Mouse (Mus musculus): ENCODE measurements around the gene Csrnp3. TPM values are rescaled to one million over a fixed set of nuclear protein-coding genes. Genes with fewer than 3 reads are reported as not detected.

Gene Csrnp3
- polyA plus RNA-seq, 1 experiment from 2014 or later, result 0.05 TPM

- H3K27ac ChIP-seq (replicated peaks), result no peak overlapping the region
- no peaks in the 10 kb centered on the region for H3K36me3 ChIP-seq (replicated peaks)
- H3K4me3 ChIP-seq (replicated peaks), result no peak overlapping the region
- H3K9me3 ChIP-seq (replicated peaks), result no peaks in the 10 kb centered on the region
- H3K9ac ChIP-seq, result no peak overlapping the region
- no peaks in the 10 kb centered on the region for H3K27me3 ChIP-seq
- H3K4me1 ChIP-seq (replicated peaks), result no peaks in the 10 kb centered on the region
- no peak overlapping the region for H3K4me2 ChIP-seq
- 66% methylated on average over 12 of the region's 12 CpGs for WGBS (ENCODE audit: insufficient replicate concordance)
- ATAC-seq (ENCODE audit: insufficient read depth), result no peak
These were observed 25.5 kb downstream of the Csrnp3 start for GRCm38 (mm10) chr2:65870919-65871582.

- Histone ChIP-seq H3K9ac (no peak overlapping the region), H3K27me3 (no peaks in the 10 kb centered on the region; the same call in 1 of the 2 replicates), H3K4me3 (replicated peaks) (no peak overlapping the region), H3K36me3 (replicated peaks) (no peaks in the 10 kb centered on the region), H3K9me3 (replicated peaks) (no peaks in the 10 kb centered on the region), H3K4me1 (replicated peaks) (peaks cover 24% of the 10 kb centered on the region), H3K4me2 (no peak overlapping the region), H3K27ac (replicated peaks) (no peak overlapping the region)
- no peak for ATAC-seq (ENCODE audit: insufficient read depth)
- whole genome bisulfite sequencing (ENCODE audit: insufficient replicate concordance), result 74% methylated on average over 3 of the region's 3 CpGs
These were observed 46.0 kb downstream of the Csrnp3 start for GRCm38 (mm10) chr2:65891590-65891989.

- Histone ChIP-seq H3K9me3 (replicated peaks) (no peaks in the 10 kb centered on the region), H3K9ac (no peak overlapping the region), H3K27me3 (no peaks in the 10 kb centered on the region; the same call in 1 of the 2 replicates), H3K27ac (replicated peaks) (peak overlapping the region; percentile 21), H3K4me2 (peak overlapping the region; percentile 39), H3K4me1 (replicated peaks) (peaks cover 24% of the 10 kb centered on the region), H3K4me3 (replicated peaks) (no peak overlapping the region), H3K36me3 (replicated peaks) (no peaks in the 10 kb centered on the region)
- 25% methylated on average over 8 of the region's 8 CpGs for WGBS (ENCODE audit: insufficient replicate concordance)
- peak; percentile 65 for ATAC-seq (ENCODE audit: insufficient read depth)
These were observed 47.7 kb downstream of the Csrnp3 start for GRCm38 (mm10) chr2:65893241-65893640.

GRCm38 (mm10) chr2:65894299-65894698, 48.7 kb downstream of the Csrnp3 start:
- H3K4me1 ChIP-seq (replicated peaks), result peaks cover 24% of the 10 kb centered on the region
- H3K9me3 ChIP-seq (replicated peaks), result no peaks in the 10 kb centered on the region
- 48% methylated on average over 5 of the region's 5 CpGs for WGBS (ENCODE audit: insufficient replicate concordance)
- no peak overlapping the region for H3K4me3 ChIP-seq (replicated peaks)
- no peak overlapping the region for H3K27ac ChIP-seq (replicated peaks)
- no peaks in the 10 kb centered on the region for H3K36me3 ChIP-seq (replicated peaks)
- H3K9ac ChIP-seq, result no peak overlapping the region
- no peak for ATAC-seq (ENCODE audit: insufficient read depth)
- no peaks in the 10 kb centered on the region; the same call in 1 of the 2 replicates for H3K27me3 ChIP-seq
- no peak overlapping the region for H3K4me2 ChIP-seq

GRCm38 (mm10) chr2:65896542-65896941, 51.0 kb downstream of the Csrnp3 start:
- Histone ChIP-seq H3K27me3 (no peaks in the 10 kb centered on the region; the same call in 1 of the 2 replicates), H3K27ac (replicated peaks) (no peak overlapping the region), H3K9ac (no peak overlapping the region), H3K4me2 (no peak overlapping the region), H3K4me3 (replicated peaks) (no peak overlapping the region), H3K9me3 (replicated peaks) (no peaks in the 10 kb centered on the region), H3K36me3 (replicated peaks) (no peaks in the 10 kb centered on the region), H3K4me1 (replicated peaks) (peaks cover 24% of the 10 kb centered on the region)
- no peak for ATAC-seq (ENCODE audit: insufficient read depth)
- WGBS (ENCODE audit: insufficient replicate concordance), result 41% methylated on average over 5 of the region's 5 CpGs

GRCm38 (mm10) chr2:65897084-65897483, 51.5 kb downstream of the Csrnp3 start:
- Histone ChIP-seq H3K36me3 (replicated peaks) (no peaks in the 10 kb centered on the region), H3K4me3 (replicated peaks) (no peak overlapping the region), H3K9ac (no peak overlapping the region), H3K4me1 (replicated peaks) (peaks cover 20% of the 10 kb centered on the region), H3K27me3 (no peaks in the 10 kb centered on the region; the same call in 1 of the 2 replicates), H3K4me2 (no peak overlapping the region), H3K9me3 (replicated peaks) (no peaks in the 10 kb centered on the region), H3K27ac (replicated peaks) (no peak overlapping the region)
- 60% methylated on average over 4 of the region's 4 CpGs for WGBS (ENCODE audit: insufficient replicate concordance)
- ATAC-seq (ENCODE audit: insufficient read depth), result no peak

- H3K4me2 ChIP-seq, result no peak overlapping the region
- H3K4me3 ChIP-seq (replicated peaks), result no peak overlapping the region
- WGBS (ENCODE audit: insufficient replicate concordance), result 49% methylated on average over 2 of the region's 2 CpGs
- no peaks in the 10 kb centered on the region for H3K36me3 ChIP-seq (replicated peaks)
- H3K9ac ChIP-seq, result no peak overlapping the region
- peaks cover 4% of the 10 kb centered on the region for H3K4me1 ChIP-seq (replicated peaks)
- no peak overlapping the region for H3K27ac ChIP-seq (replicated peaks)
- H3K27me3 ChIP-seq, result no peaks in the 10 kb centered on the region; the same call in 1 of the 2 replicates
- H3K9me3 ChIP-seq (replicated peaks), result no peaks in the 10 kb centered on the region
- no peak for ATAC-seq (ENCODE audit: insufficient read depth)
These were observed 53.9 kb downstream of the Csrnp3 start for GRCm38 (mm10) chr2:65899478-65899877.

- no peaks in the 10 kb centered on the region for H3K36me3 ChIP-seq (replicated peaks)
- no peaks in the 10 kb centered on the region for H3K4me1 ChIP-seq (replicated peaks)
- no peak for ATAC-seq (ENCODE audit: insufficient read depth)
- no peak overlapping the region for H3K4me2 ChIP-seq
- H3K9ac ChIP-seq, result no peak overlapping the region
- WGBS (ENCODE audit: insufficient replicate concordance), result 64% methylated on average over 3 of the region's 3 CpGs
- no peaks in the 10 kb centered on the region for H3K9me3 ChIP-seq (replicated peaks)
- H3K4me3 ChIP-seq (replicated peaks), result no peak overlapping the region
- H3K27me3 ChIP-seq, result 0 out of 2 replicates have a peak, but pooled peaks cover 9% of the 10 kb centered on the region
- no peak overlapping the region for H3K27ac ChIP-seq (replicated peaks)
These were observed 63.0 kb downstream of the Csrnp3 start for GRCm38 (mm10) chr2:65908526-65908925.

GRCm38 (mm10) chr2:65909724-65910521, 64.4 kb downstream of the Csrnp3 start:
- Histone ChIP-seq H3K9ac (no peak overlapping the region), H3K4me2 (no peak overlapping the region), H3K27me3 (0 out of 2 replicates have a peak, but pooled peaks cover 9% of the 10 kb centered on the region), H3K4me1 (replicated peaks) (no peaks in the 10 kb centered on the region), H3K36me3 (replicated peaks) (no peaks in the 10 kb centered on the region), H3K27ac (replicated peaks) (no peak overlapping the region), H3K4me3 (replicated peaks) (no peak overlapping the region), H3K9me3 (replicated peaks) (no peaks in the 10 kb centered on the region)
- 25% methylated on average over 13 of the region's 13 CpGs for WGBS (ENCODE audit: insufficient replicate concordance)
- no peak for ATAC-seq (ENCODE audit: insufficient read depth)

GRCm38 (mm10) chr2:65915994-65916393, 70.4 kb downstream of the Csrnp3 start:
- no peak overlapping the region for H3K9ac ChIP-seq
- no peak overlapping the region for H3K4me3 ChIP-seq (replicated peaks)
- H3K27me3 ChIP-seq, result no peaks in the 10 kb centered on the region
- ATAC-seq (ENCODE audit: insufficient read depth), result no peak
- no peaks in the 10 kb centered on the region for H3K4me1 ChIP-seq (replicated peaks)
- no peak overlapping the region for H3K27ac ChIP-seq (replicated peaks)
- no peaks in the 10 kb centered on the region for H3K9me3 ChIP-seq (replicated peaks)
- H3K36me3 ChIP-seq (replicated peaks), result no peaks in the 10 kb centered on the region
- no peak overlapping the region for H3K4me2 ChIP-seq
- 15% methylated on average over 7 of the region's 7 CpGs for WGBS (ENCODE audit: insufficient replicate concordance)

GRCm38 (mm10) chr2:65920651-65921412, 75.3 kb downstream of the Csrnp3 start:
- no peaks in the 10 kb centered on the region for H3K9me3 ChIP-seq (replicated peaks)
- H3K4me1 ChIP-seq (replicated peaks), result no peaks in the 10 kb centered on the region
- H3K4me2 ChIP-seq, result no peak overlapping the region
- H3K27ac ChIP-seq (replicated peaks), result no peak overlapping the region
- no peak overlapping the region for H3K9ac ChIP-seq
- H3K4me3 ChIP-seq (replicated peaks), result no peak overlapping the region
- WGBS (ENCODE audit: insufficient replicate concordance), result 30% methylated on average over 9 of the region's 9 CpGs
- no peaks in the 10 kb centered on the region for H3K36me3 ChIP-seq (replicated peaks)
- no peaks in the 10 kb centered on the region for H3K27me3 ChIP-seq
- no peak for ATAC-seq (ENCODE audit: insufficient read depth)

Data from liver, embryonic 15.5 days (tissue).